Mouse (Mus musculus): ENCODE measurements around the gene Podn. TPM values are rescaled to one million over a fixed set of nuclear protein-coding genes. Genes with fewer than 3 reads are reported as not detected.

Podn gene
- polyA plus RNA-seq, 3 experiments from 2014 or later, result not detected

GRCm38 (mm10) chr4:108037027-108037426 is 59.2 kb downstream of the Podn start:
- no peak for ATAC-seq

GRCm38 (mm10) chr4:108033041-108033764 is 63.0 kb downstream of the Podn start:
- no peak for ATAC-seq

- no peak for ATAC-seq
Observed at GRCm38 (mm10) chr4:108032352-108032849, 63.8 kb downstream of the Podn start.

- ATAC-seq, result no peak
Observed at GRCm38 (mm10) chr4:108031502-108032351, 64.5 kb downstream of the Podn start.

- no peak for ATAC-seq
Observed at GRCm38 (mm10) chr4:108030888-108031501, 65.2 kb downstream of the Podn start.

- ATAC-seq, result no peak
Observed at GRCm38 (mm10) chr4:108026193-108026592, 70.1 kb downstream of the Podn start.

- no peak for ATAC-seq
Observed at GRCm38 (mm10) chr4:108025269-108025668, 71.0 kb downstream of the Podn start.

GRCm38 (mm10) chr4:108024641-108025040 is 71.6 kb downstream of the Podn start:
- no peak for ATAC-seq

GRCm38 (mm10) chr4:108023186-108023585 is 73.1 kb downstream of the Podn start:
- no peak for ATAC-seq

- no peak for ATAC-seq
Observed at GRCm38 (mm10) chr4:108020178-108020577, 76.1 kb downstream of the Podn start.

GRCm38 (mm10) chr4:108018961-108019921 is 77.0 kb downstream of the Podn start:
- no peak for ATAC-seq

- no peak for ATAC-seq
Observed at GRCm38 (mm10) chr4:108018241-108018923, 77.9 kb downstream of the Podn start.

- ATAC-seq, result no peak
Observed at GRCm38 (mm10) chr4:108017839-108018238, 78.4 kb downstream of the Podn start.

GRCm38 (mm10) chr4:108016321-108016720 is 79.9 kb downstream of the Podn start:
- ATAC-seq, result no peak

- ATAC-seq, result no peak
Observed at GRCm38 (mm10) chr4:108015067-108015765, 81.0 kb downstream of the Podn start.

- ATAC-seq, result no peak
Observed at GRCm38 (mm10) chr4:108014466-108014865, 81.8 kb downstream of the Podn start.

GRCm38 (mm10) chr4:108008541-108008940 is 87.7 kb downstream of the Podn start:
- ATAC-seq, result no peak

GRCm38 (mm10) chr4:108007532-108008103 is 88.6 kb downstream of the Podn start:
- no peak for ATAC-seq

GRCm38 (mm10) chr4:108005328-108005727 is 90.9 kb downstream of the Podn start:
- no peak for ATAC-seq

- ATAC-seq, result no peak
Observed at GRCm38 (mm10) chr4:107999380-107999779, 96.9 kb downstream of the Podn start.
